Mouse (Mus musculus): ENCODE measurements around the gene Cacna1e. TPM values are rescaled to one million over a fixed set of nuclear protein-coding genes. Genes with fewer than 3 reads are reported as not detected.

Gene Cacna1e
- polyA plus RNA-seq, 2 experiments, result 0.02 to 0.03 TPM

DNA sequence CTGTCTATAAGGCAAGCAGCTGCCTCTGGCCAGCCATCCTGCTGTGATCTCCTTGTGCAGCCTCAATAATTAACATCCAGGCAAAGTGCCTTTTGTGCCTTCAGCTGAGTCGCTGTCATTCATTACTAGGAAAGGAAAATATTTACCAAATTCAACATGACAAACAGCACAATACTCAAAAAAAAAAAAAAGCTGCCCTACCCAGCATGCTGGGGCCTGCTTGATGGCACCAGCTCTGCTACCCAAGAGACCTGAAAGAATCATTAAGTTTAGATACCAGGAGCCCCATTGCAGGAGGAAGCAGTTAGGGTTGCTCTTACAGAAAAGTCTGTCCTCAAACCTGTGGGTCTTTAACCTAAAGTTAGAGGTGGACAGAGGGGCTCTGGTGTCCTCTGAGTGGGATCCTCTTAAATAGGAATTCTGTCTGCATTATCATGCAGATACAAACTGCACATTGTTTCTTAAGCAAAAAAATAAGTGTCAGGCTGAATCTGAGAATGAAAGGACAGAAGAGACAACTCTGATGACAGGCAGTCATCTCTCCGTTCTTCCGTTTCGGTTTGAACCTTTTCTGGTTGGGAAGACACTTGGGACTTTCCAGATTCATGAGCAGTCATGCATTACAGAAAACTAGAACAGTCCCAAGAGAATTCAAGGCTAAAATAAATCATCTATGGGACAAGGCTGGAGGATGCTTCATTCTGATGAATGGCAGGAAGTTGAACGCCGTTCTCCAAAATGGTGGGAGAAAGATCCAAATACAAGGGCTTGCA is 33.6 kb downstream of the Cacna1e start:
- H3K27ac ChIP-seq, result no peak overlapping the region
- no peaks in the 10 kb centered on the region for H3K4me1 ChIP-seq (replicated peaks; ENCODE audit: control insufficient read depth in 2 of 2, insufficient read depth in 2 of 2, low read length in 1 of 2)
- WGBS (ENCODE audit: insufficient replicate concordance), result 63% methylated on average over 6 of the region's 6 CpGs
- H3K4me2 ChIP-seq (ENCODE audit: low read depth), result no peak overlapping the region
- H3K36me3 ChIP-seq (replicated peaks; ENCODE audit: control insufficient read depth, insufficient read depth, low read depth), result no peaks in the 10 kb centered on the region
- TF ChIP-seq CTCF (IDR thresholded peaks at IDR 0.05; ENCODE audit: low read depth), result no peak
- no peak for TF ChIP-seq EP300 (IDR thresholded peaks at IDR 0.05; ENCODE audit: low read depth)
- DNase-seq (ENCODE audit: low read depth in 3 of 3, low spot score in 3 of 3) (no peak), ATAC-seq (ENCODE audit: insufficient read depth) (no peak)
- no peaks in the 10 kb centered on the region for H3K9me3 ChIP-seq (ENCODE audit: control insufficient read depth, low read length)
- no peaks in the 10 kb centered on the region for H3K27me3 ChIP-seq (ENCODE audit: control insufficient read depth, insufficient read depth, low read length)
- no peak overlapping the region for H3K4me3 ChIP-seq (ENCODE audit: insufficient read depth in 1 of 2, low read depth in 2 of 2, low read length in 2 of 2)
- no peak overlapping the region for H3K9ac ChIP-seq (replicated peaks)

DNA sequence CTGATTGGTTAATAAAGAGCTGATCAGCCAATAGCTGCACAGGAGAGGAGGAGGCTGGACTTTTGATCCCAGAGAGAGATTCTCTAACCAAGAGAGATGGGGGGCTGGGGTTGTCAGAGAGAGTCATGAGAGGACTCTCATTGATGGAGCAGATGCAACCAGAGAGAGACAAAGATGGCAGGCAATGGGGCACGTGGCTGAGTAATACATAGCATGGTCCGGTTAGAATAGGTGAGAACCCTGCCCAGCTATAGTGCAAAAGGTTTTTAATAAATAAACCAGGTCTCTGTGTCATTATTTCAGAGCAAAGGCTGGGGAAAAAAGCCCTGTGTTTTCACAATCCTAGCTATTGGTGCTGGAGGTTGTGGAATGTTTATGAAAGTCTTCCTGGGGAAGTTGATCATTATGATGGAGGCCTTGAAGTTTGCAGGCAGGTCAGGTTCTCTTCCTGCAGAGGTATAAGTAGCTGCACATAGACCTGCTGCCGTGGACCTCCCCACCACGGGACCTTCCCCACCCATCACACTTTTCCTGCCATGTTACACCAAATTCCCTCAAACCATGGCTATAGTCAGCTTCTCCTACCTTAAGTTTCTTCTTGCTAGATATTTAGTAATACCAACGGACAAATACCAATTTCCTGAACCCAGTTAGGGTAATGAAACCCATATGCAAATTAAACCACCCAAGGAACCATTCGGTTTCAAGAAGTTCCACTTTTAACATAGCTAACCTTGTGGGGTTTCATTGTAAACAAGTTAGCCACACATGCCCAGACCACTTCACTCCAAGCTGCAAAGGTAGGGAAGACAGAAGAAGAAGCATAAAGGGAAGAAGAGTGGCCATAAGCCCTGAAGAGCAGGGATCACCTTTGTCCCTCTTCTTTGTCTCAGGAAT is 35.4 kb downstream of the Cacna1e start:
- Histone ChIP-seq H3K4me2 (ENCODE audit: low read depth) (no peak overlapping the region), H3K4me3 (ENCODE audit: insufficient read depth in 1 of 2, low read depth in 2 of 2, low read length in 2 of 2) (no peak overlapping the region), H3K36me3 (replicated peaks; ENCODE audit: control insufficient read depth, insufficient read depth, low read depth) (no peaks in the 10 kb centered on the region), H3K27me3 (ENCODE audit: control insufficient read depth, insufficient read depth, low read length) (no peaks in the 10 kb centered on the region), H3K9me3 (ENCODE audit: control insufficient read depth, low read length) (no peaks in the 10 kb centered on the region), H3K9ac (replicated peaks) (no peak overlapping the region), H3K4me1 (replicated peaks; ENCODE audit: control insufficient read depth in 2 of 2, insufficient read depth in 2 of 2, low read length in 1 of 2) (no peaks in the 10 kb centered on the region), H3K27ac (no peak overlapping the region)
- no peak for DNase-seq (ENCODE audit: low read depth in 3 of 3, low spot score in 3 of 3)
- no peak for ATAC-seq (ENCODE audit: insufficient read depth)
- WGBS (ENCODE audit: insufficient replicate concordance), result 50% methylated on average over 6 of the region's 6 CpGs
- no peak for TF ChIP-seq CTCF (IDR thresholded peaks at IDR 0.05; ENCODE audit: low read depth)
- TF ChIP-seq EP300 (IDR thresholded peaks at IDR 0.05; ENCODE audit: low read depth), result no peak

DNA sequence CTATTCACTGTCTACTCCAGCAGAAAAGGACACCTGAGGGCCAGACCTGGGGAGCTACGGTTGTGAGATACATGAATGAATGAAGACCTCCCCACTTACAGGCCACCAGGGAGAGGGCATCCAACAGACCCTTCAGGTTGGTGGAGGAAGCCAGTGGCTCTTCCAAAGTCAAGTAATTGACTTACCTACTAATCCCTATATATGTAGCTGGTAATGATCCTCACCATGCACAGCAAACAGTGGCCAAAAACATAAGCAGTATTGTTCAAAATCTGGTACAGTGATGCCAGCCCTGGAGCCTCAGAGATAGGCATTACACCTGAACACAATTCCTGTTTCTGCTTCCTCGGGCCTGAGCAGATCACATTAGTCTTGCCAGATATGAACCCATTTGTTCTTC is 37.4 kb downstream of the Cacna1e start:
- Histone ChIP-seq H3K4me2 (ENCODE audit: low read depth) (no peak overlapping the region), H3K9me3 (ENCODE audit: control insufficient read depth, low read length) (no peaks in the 10 kb centered on the region), H3K27me3 (ENCODE audit: control insufficient read depth, insufficient read depth, low read length) (no peaks in the 10 kb centered on the region), H3K4me3 (ENCODE audit: insufficient read depth in 1 of 2, low read depth in 2 of 2, low read length in 2 of 2) (no peak overlapping the region), H3K4me1 (replicated peaks; ENCODE audit: control insufficient read depth in 2 of 2, insufficient read depth in 2 of 2, low read length in 1 of 2) (no peaks in the 10 kb centered on the region), H3K36me3 (replicated peaks; ENCODE audit: control insufficient read depth, insufficient read depth, low read depth) (no peaks in the 10 kb centered on the region), H3K9ac (replicated peaks) (no peak overlapping the region), H3K27ac (no peak overlapping the region)
- DNase-seq (ENCODE audit: low read depth in 3 of 3, low spot score in 3 of 3) (no peak), ATAC-seq (ENCODE audit: insufficient read depth) (no peak)
- 41% methylated on average over 2 of the region's 2 CpGs for WGBS (ENCODE audit: insufficient replicate concordance)
- no peak for TF ChIP-seq CTCF (IDR thresholded peaks at IDR 0.05; ENCODE audit: low read depth)
- TF ChIP-seq EP300 (IDR thresholded peaks at IDR 0.05; ENCODE audit: low read depth), result no peak

GRCm38 (mm10) chr1:154843427-154843826 is 40.9 kb downstream of the Cacna1e start:
- no peak for DNase-seq (ENCODE audit: low read depth in 3 of 3, low spot score in 3 of 3)
- 51% methylated on average over 2 of the region's 2 CpGs for WGBS (ENCODE audit: insufficient replicate concordance)
- no peak overlapping the region for H3K4me3 ChIP-seq (ENCODE audit: insufficient read depth in 1 of 2, low read depth in 2 of 2, low read length in 2 of 2)

DNA sequence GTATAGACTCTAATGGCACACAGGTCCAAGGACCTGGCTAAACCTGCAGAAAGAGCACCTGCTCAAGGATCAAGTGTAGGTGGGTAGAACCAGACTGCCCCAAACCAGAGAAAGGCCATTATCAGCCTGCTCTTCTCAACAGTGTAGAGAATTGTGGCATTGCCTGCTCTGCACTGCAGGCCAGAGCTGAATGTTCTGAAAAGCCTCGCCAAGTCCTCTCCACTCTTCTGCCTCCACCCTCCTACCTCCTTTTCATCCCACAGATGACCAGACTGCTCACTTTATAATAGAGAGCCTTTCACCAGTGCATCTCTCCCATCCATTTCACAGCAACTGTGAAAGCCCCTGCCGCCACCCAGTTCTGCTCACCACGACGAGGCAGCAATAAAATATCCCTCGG is 42.0 kb downstream of the Cacna1e start:
- Histone ChIP-seq H3K36me3 (replicated peaks; ENCODE audit: control insufficient read depth, insufficient read depth, low read depth) (no peaks in the 10 kb centered on the region), H3K9ac (replicated peaks) (no peak overlapping the region), H3K4me2 (ENCODE audit: low read depth) (no peak overlapping the region), H3K27ac (no peak overlapping the region), H3K4me1 (replicated peaks; ENCODE audit: control insufficient read depth in 2 of 2, insufficient read depth in 2 of 2, low read length in 1 of 2) (no peaks in the 10 kb centered on the region), H3K9me3 (ENCODE audit: control insufficient read depth, low read length) (no peaks in the 10 kb centered on the region), H3K27me3 (ENCODE audit: control insufficient read depth, insufficient read depth, low read length) (no peaks in the 10 kb centered on the region), H3K4me3 (ENCODE audit: insufficient read depth in 1 of 2, low read depth in 2 of 2, low read length in 2 of 2) (no peak overlapping the region)
- no peak for DNase-seq (ENCODE audit: low read depth in 3 of 3, low spot score in 3 of 3)
- TF ChIP-seq EP300 (IDR thresholded peaks at IDR 0.05; ENCODE audit: low read depth), result no peak
- TF ChIP-seq CTCF (IDR thresholded peaks at IDR 0.05; ENCODE audit: low read depth), result no peak
- ATAC-seq (ENCODE audit: insufficient read depth), result no peak
- WGBS (ENCODE audit: insufficient replicate concordance), result 52% methylated on average over 5 of the region's 5 CpGs

More at GRCm38 (mm10) chr1:154843427-154843826, 40.9 kb downstream of the Cacna1e start:
- TF ChIP-seq EP300 (IDR thresholded peaks at IDR 0.05; ENCODE audit: low read depth) (no peak), CTCF (IDR thresholded peaks at IDR 0.05; ENCODE audit: low read depth) (no peak)
- Histone ChIP-seq H3K9ac (replicated peaks) (no peak overlapping the region), H3K36me3 (replicated peaks; ENCODE audit: control insufficient read depth, insufficient read depth, low read depth) (no peaks in the 10 kb centered on the region), H3K4me2 (ENCODE audit: low read depth) (no peak overlapping the region), H3K27ac (no peak overlapping the region), H3K4me1 (replicated peaks; ENCODE audit: control insufficient read depth in 2 of 2, insufficient read depth in 2 of 2, low read length in 1 of 2) (no peaks in the 10 kb centered on the region), H3K27me3 (ENCODE audit: control insufficient read depth, insufficient read depth, low read length) (no peaks in the 10 kb centered on the region), H3K9me3 (ENCODE audit: control insufficient read depth, low read length) (no peaks in the 10 kb centered on the region)
- no peak for ATAC-seq (ENCODE audit: insufficient read depth)

All from liver, embryonic 14.5 days (tissue).